Mouse (Mus musculus): ENCODE measurements at regions not wholly inside any gene's neighbourhood (a gene's known extent, or its start where the extent isn't known, plus 50 kb on each side); places are given as distances from the start of the nearest gene placed in this dataset.

GRCm38 (mm10) chr12:50926234-50926633, 277.3 kb upstream of the Prkd1 start:
- DNase-seq = no peak

- DNase-seq = no peak
Observed at GRCm38 (mm10) chr12:50921739-50922138, 272.8 kb upstream of the Prkd1 start.

GRCm38 (mm10) chr12:50899609-50900447, 250.9 kb upstream of the Prkd1 start:
- DNase-seq = no peak

GRCm38 (mm10) chr12:50897606-50898166, 248.8 kb upstream of the Prkd1 start:
- no peak for DNase-seq

- no peak for DNase-seq
Observed at GRCm38 (mm10) chr12:50893604-50894003, 244.7 kb upstream of the Prkd1 start.

- no peak for DNase-seq
Observed at GRCm38 (mm10) chr12:50875796-50876195, 226.9 kb upstream of the Prkd1 start.

GRCm38 (mm10) chr12:50874024-50874398, 225.1 kb upstream of the Prkd1 start:
- DNase-seq = no peak

GRCm38 (mm10) chr12:50873390-50874023, 224.6 kb upstream of the Prkd1 start:
- DNase-seq = no peak

- no peak for DNase-seq
Observed at GRCm38 (mm10) chr12:50851644-50852043, 202.7 kb upstream of the Prkd1 start.

- DNase-seq = no peak
Observed at GRCm38 (mm10) chr12:50847976-50848375, 199.1 kb upstream of the Prkd1 start.

GRCm38 (mm10) chr12:50842744-50843143, 193.8 kb upstream of the Prkd1 start:
- no peak for DNase-seq

GRCm38 (mm10) chr12:50839391-50839790, 190.5 kb upstream of the Prkd1 start:
- no peak for DNase-seq

- no peak for DNase-seq
Observed at GRCm38 (mm10) chr12:50808731-50809281, 159.9 kb upstream of the Prkd1 start.

GRCm38 (mm10) chr12:50804391-50804790, 155.5 kb upstream of the Prkd1 start:
- no peak for DNase-seq

GRCm38 (mm10) chr12:50765156-50765940, 116.5 kb upstream of the Prkd1 start:
- DNase-seq = no peak

- no peak for DNase-seq
Observed at GRCm38 (mm10) chr12:50764457-50764856, 115.6 kb upstream of the Prkd1 start.

- DNase-seq = no peak
Observed at GRCm38 (mm10) chr12:50734135-50734534, 85.2 kb upstream of the Prkd1 start.

- no peak for DNase-seq
Observed at GRCm38 (mm10) chr12:50712615-50713014, 63.7 kb upstream of the Prkd1 start.

GRCm38 (mm10) chr12:50709000-50709788, 60.3 kb upstream of the Prkd1 start:
- DNase-seq = no peak

GRCm38 (mm10) chr12:50698613-50699442, 49.9 kb upstream of the Prkd1 start:
- peak; percentile 3 for DNase-seq
